Mouse (Mus musculus): ENCODE measurements around the gene Acox2. TPM values are rescaled to one million over a fixed set of nuclear protein-coding genes. Genes with fewer than 3 reads are reported as not detected.

Gene Acox2
- polyA plus RNA-seq, 1 experiment, result 4.8 TPM

DNA sequence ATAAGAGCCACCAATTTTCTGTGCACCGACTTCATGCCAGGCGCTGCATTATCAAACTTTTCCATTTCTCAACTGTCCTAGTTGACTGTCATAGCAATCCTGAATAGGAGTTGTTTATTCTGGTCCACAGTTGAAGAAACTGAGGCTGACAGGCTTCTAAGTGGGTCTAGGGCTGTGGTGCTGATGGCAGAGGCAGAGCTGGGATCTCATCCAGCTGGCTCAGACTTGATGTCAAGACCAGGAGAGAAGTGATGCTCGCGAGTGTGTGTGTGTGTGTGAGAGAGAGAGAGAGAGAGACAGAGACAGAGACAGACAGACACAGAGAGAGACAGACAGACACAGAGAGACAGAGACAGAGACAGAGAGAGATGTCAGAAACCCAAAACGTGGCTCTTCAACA is 58.4 kb downstream of the Acox2 start:
- WGBS, result 80% methylated on average over 5 of the region's 5 CpGs
- no peak for TF ChIP-seq POLR2A (IDR thresholded peaks at IDR 0.05; ENCODE audit: borderline replicate concordance, control insufficient read depth, low read depth, low read length)
- no peak for TF ChIP-seq CTCF (IDR thresholded peaks at IDR 0.05; ENCODE audit: control insufficient read depth, insufficient read depth, low read length)
- Histone ChIP-seq H3K4me3 (replicated peaks; ENCODE audit: control insufficient read depth, low read depth, low read length) (no peak overlapping the region), H3K27ac (ENCODE audit: control insufficient read depth, insufficient read depth, low read depth, low read length, poor library complexity) (no peak overlapping the region), H3K4me1 (ENCODE audit: control insufficient read depth, insufficient read depth, low read length) (no peaks in the 10 kb centered on the region)

DNA sequence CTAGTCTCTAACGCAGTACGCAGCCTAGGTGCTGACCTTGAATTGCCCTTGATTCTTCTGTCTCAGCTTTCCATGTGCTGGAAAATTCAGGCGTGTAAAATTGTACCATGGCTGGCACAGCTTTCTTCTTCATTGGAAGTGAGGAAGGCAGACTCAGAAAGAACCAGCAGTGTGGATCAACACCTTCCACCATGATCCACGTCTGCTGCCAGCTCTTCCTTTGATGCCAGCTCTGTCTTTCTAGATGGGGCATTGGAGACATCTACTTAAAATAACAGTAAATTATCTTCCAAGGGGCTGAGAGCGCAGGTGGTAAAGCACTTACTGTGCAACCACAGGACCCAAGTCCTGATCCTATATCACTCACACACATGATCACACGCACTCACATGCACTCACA is 66.4 kb downstream of the Acox2 start:
- Histone ChIP-seq H3K27ac (ENCODE audit: control insufficient read depth, insufficient read depth, low read depth, low read length, poor library complexity) (no peak overlapping the region), H3K4me3 (replicated peaks; ENCODE audit: control insufficient read depth, low read depth, low read length) (no peak overlapping the region)
- 84% methylated on average over 6 of the region's 6 CpGs for WGBS

GRCm38 (mm10) chr14:8191331-8191965 is 67.7 kb downstream of the Acox2 start:
- no peak overlapping the region for H3K4me3 ChIP-seq (replicated peaks; ENCODE audit: control insufficient read depth, low read depth, low read length)
- TF ChIP-seq CTCF (IDR thresholded peaks at IDR 0.05; ENCODE audit: control insufficient read depth, insufficient read depth, low read length) (no peak), POLR2A (IDR thresholded peaks at IDR 0.05; ENCODE audit: borderline replicate concordance, control insufficient read depth, low read depth, low read length) (no peak)
- H3K27ac ChIP-seq (ENCODE audit: control insufficient read depth, insufficient read depth, low read depth, low read length, poor library complexity), result no peak overlapping the region
- WGBS, result 85% methylated on average over 12 of the region's 12 CpGs
- no peaks in the 10 kb centered on the region for H3K4me1 ChIP-seq (ENCODE audit: control insufficient read depth, insufficient read depth, low read length)

More for the DNA sequence above, 66.4 kb downstream of the Acox2 start:
- no peaks in the 10 kb centered on the region for H3K4me1 ChIP-seq (ENCODE audit: control insufficient read depth, insufficient read depth, low read length)
- TF ChIP-seq CTCF (IDR thresholded peaks at IDR 0.05; ENCODE audit: control insufficient read depth, insufficient read depth, low read length) (no peak), POLR2A (IDR thresholded peaks at IDR 0.05; ENCODE audit: borderline replicate concordance, control insufficient read depth, low read depth, low read length) (no peak)

DNA sequence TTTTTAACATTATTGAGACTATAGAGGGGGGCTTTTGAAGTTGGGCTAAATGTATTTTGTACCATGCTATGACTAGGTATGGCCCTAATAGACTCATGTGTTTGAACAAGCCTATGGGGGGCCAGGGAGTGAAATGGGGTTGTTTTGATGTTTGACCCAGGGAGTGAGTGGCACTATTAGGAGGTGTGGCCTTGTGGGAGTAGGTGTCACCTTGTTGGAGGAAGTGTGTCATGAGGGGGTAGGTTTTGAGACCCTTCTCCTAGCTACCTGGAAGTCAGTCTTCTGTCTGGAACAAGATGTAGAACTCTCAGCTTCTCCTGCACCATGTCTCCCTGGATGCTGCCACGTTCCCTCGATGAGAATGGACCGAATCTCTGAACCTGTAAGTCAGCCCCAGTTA is 68.6 kb downstream of the Acox2 start:
- TF ChIP-seq POLR2A (IDR thresholded peaks at IDR 0.05; ENCODE audit: borderline replicate concordance, control insufficient read depth, low read depth, low read length) (no peak), CTCF (IDR thresholded peaks at IDR 0.05; ENCODE audit: control insufficient read depth, insufficient read depth, low read length) (no peak)
- 84% methylated on average over 3 of the region's 3 CpGs for WGBS
- H3K4me1 ChIP-seq (ENCODE audit: control insufficient read depth, insufficient read depth, low read length), result no peaks in the 10 kb centered on the region
- no peak overlapping the region for H3K4me3 ChIP-seq (replicated peaks; ENCODE audit: control insufficient read depth, low read depth, low read length)
- H3K27ac ChIP-seq (ENCODE audit: control insufficient read depth, insufficient read depth, low read depth, low read length, poor library complexity), result no peak overlapping the region

GRCm38 (mm10) chr14:8186278-8187045 is 72.7 kb downstream of the Acox2 start:
- Histone ChIP-seq H3K4me1 (ENCODE audit: control insufficient read depth, insufficient read depth, low read length) (no peaks in the 10 kb centered on the region), H3K4me3 (replicated peaks; ENCODE audit: control insufficient read depth, low read depth, low read length) (no peak overlapping the region), H3K27ac (ENCODE audit: control insufficient read depth, insufficient read depth, low read depth, low read length, poor library complexity) (no peak overlapping the region)
- TF ChIP-seq CTCF (IDR thresholded peaks at IDR 0.05; ENCODE audit: control insufficient read depth, insufficient read depth, low read length) (no peak), POLR2A (IDR thresholded peaks at IDR 0.05; ENCODE audit: borderline replicate concordance, control insufficient read depth, low read depth, low read length) (no peak)
- WGBS, result 86% methylated on average over 6 of the region's 6 CpGs

DNA sequence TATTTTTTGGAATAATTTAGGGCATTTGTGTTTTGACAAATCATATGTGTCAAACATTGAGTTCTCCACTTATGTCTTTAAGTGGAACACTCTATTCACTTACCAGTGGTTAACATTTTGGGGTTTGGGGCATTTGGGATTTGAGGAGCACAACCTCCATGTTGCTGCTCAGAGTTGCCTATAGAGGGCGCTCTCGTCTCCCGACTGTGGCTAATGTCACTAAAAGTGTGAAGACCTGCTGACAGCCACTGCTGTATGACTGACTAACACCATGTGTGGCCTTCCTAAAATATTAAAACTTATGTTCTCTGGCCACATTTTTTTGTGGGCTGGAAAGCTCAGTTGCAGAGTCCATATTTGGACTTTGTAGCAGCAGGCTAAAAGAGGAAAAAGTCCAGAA is 75.8 kb downstream of the Acox2 start:
- Histone ChIP-seq H3K4me1 (ENCODE audit: control insufficient read depth, insufficient read depth, low read length) (no peaks in the 10 kb centered on the region), H3K4me3 (replicated peaks; ENCODE audit: control insufficient read depth, low read depth, low read length) (no peak overlapping the region), H3K27ac (ENCODE audit: control insufficient read depth, insufficient read depth, low read depth, low read length, poor library complexity) (no peak overlapping the region)
- 62% methylated on average over 3 of the region's 3 CpGs for WGBS
- TF ChIP-seq POLR2A (IDR thresholded peaks at IDR 0.05; ENCODE audit: borderline replicate concordance, control insufficient read depth, low read depth, low read length), result no peak
- TF ChIP-seq CTCF (IDR thresholded peaks at IDR 0.05; ENCODE audit: control insufficient read depth, insufficient read depth, low read length), result peak; percentile 37; the same call in 1 of the 2 replicates

DNA sequence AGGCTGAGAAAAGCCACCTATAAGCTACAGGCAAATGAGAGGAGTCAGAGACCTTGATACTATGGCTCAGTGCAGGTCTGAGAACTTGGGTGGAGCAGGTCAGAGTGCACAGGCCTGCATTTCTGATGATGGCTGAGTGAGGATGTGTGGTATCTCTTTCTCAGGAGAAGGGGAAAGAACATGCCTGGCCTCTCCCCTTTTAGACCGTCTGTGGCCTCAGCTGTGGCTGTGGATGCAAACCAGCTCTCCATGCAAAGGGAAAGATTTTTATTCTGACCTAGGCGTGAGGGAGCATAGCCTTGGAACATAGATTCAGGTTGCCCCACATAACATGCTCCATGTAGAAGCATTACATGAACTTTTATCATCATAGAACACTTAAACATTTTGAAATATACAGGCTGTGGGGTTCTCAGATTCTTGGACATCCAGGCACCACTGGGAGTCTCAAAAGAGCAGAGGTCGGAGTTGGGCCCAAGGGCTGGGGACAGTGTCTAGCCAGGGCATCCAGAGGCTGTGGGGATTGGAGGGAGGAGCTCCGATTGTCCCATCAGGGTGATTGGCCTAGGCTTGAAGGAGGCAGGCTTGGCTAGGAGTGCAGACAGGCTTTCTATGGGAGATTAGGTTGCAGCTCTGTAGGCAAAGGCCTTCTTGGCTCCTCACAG is 78.7 kb downstream of the Acox2 start:
- WGBS, result 75% methylated on average over 4 of the region's 4 CpGs
- H3K4me3 ChIP-seq (replicated peaks; ENCODE audit: control insufficient read depth, low read depth, low read length), result no peak overlapping the region
- TF ChIP-seq POLR2A (IDR thresholded peaks at IDR 0.05; ENCODE audit: borderline replicate concordance, control insufficient read depth, low read depth, low read length), result no peak
- no peak for TF ChIP-seq CTCF (IDR thresholded peaks at IDR 0.05; ENCODE audit: control insufficient read depth, insufficient read depth, low read length)
- H3K4me1 ChIP-seq (ENCODE audit: control insufficient read depth, insufficient read depth, low read length), result no peaks in the 10 kb centered on the region
- H3K27ac ChIP-seq (ENCODE audit: control insufficient read depth, insufficient read depth, low read depth, low read length, poor library complexity), result no peak overlapping the region

- TF ChIP-seq POLR2A (IDR thresholded peaks at IDR 0.05; ENCODE audit: borderline replicate concordance, control insufficient read depth, low read depth, low read length) (no peak), CTCF (IDR thresholded peaks at IDR 0.05; ENCODE audit: control insufficient read depth, insufficient read depth, low read length) (no peak)
- Histone ChIP-seq H3K4me3 (replicated peaks; ENCODE audit: control insufficient read depth, low read depth, low read length) (no peak overlapping the region), H3K27ac (ENCODE audit: control insufficient read depth, insufficient read depth, low read depth, low read length, poor library complexity) (no peak overlapping the region), H3K4me1 (ENCODE audit: control insufficient read depth, insufficient read depth, low read length) (peaks cover 3% of the 10 kb centered on the region; the same call in 1 of the 2 replicates)
- 49% methylated on average over 5 of the region's 5 CpGs for WGBS
These were observed 82.9 kb downstream of the Acox2 start for GRCm38 (mm10) chr14:8176251-8176650.

Other genes starting within 250 kb of the Acox2 start
- gene Rpp14, start 179.0 kb downstream of the Acox2 start, polyA plus RNA-seq (2011; ENCODE audit: insufficient read depth, insufficient read length, low replicate concordance, missing spikeins), result 10.6 and 20.7 TPM in 2 replicates
- 7.1 and 21.9 TPM in 2 replicates for gene Pxk, start 161.1 kb downstream of the Acox2 start, polyA plus RNA-seq (2011; ENCODE audit: insufficient read depth, insufficient read length, low replicate concordance, missing spikeins)
- 60.0 and 77.9 TPM in 2 replicates for gene Pdhb, start 86.3 kb downstream of the Acox2 start, polyA plus RNA-seq (2011; ENCODE audit: insufficient read depth, insufficient read length, low replicate concordance, missing spikeins)
- gene Kctd6, start 45.2 kb downstream of the Acox2 start, polyA plus RNA-seq (2011; ENCODE audit: insufficient read depth, insufficient read length, low replicate concordance, missing spikeins), result 6.8 and 7.7 TPM in 2 replicates
- 1.9 TPM in 1 of 2 replicates, not detected in the other for gene Fam107a, start 58.7 kb upstream of the Acox2 start, polyA plus RNA-seq (2011; ENCODE audit: insufficient read depth, insufficient read length, low replicate concordance, missing spikeins)
- gene Oit1, start 119.4 kb upstream of the Acox2 start, polyA plus RNA-seq (2011; ENCODE audit: insufficient read depth, insufficient read length, low replicate concordance, missing spikeins), result not detected in 2 replicates